Mouse (Mus musculus) neural tube, embryonic 15.5 days (tissue): Measurements from ENCODE around the gene Gja10. TPM values are rescaled to one million over a fixed set of nuclear protein-coding genes. Genes with fewer than 3 reads are reported as not detected.
A peak's percentile ranks its signal among the peaks of the same experiment; 100 is the strongest.

Source experiments
- ATAC-seq: fragments of 200-750 bp; cut with Nextera tagmentation; 2 replicates; pipeline ENCODE4 v1.8.0; 2017; ENCODE audit warnings: mild to moderate bottlenecking, moderate TSS enrichment, moderate library complexity; ENCODE audit not compliant: low FRiP score
- H3K27ac ChIP-seq: fragments of 300-500 bp; sonication (generic); replicated peaks from 2 replicates; pipeline ENCODE4 v1.5.1; 2015; ENCODE audit warnings: mild to moderate bottlenecking, inconsistent platforms
- H3K27me3 ChIP-seq: fragments of 300-500 bp; sonication (generic); replicated peaks from 2 replicates; pipeline ENCODE4 v1.6.1; 2015; ENCODE audit warnings: inconsistent platforms
- H3K36me3 ChIP-seq: fragments of 300-500 bp; sonication (generic); 2 replicates; pipeline ENCODE4 v1.6.1; 2015; ENCODE audit warnings: inconsistent platforms
- H3K4me1 ChIP-seq: fragments of 300-500 bp; sonication (generic); 2 replicates; pipeline ENCODE4 v1.6.1; 2015; ENCODE audit warnings: inconsistent platforms
- H3K4me2 ChIP-seq: fragments of 300-500 bp; sonication (generic); 2 replicates; pipeline ENCODE4 v1.6.1; 2015; ENCODE audit warnings: inconsistent platforms, mild to moderate bottlenecking, moderate library complexity
- H3K4me3 ChIP-seq: fragments of 300-500 bp; sonication (generic); replicated peaks from 2 replicates; pipeline ENCODE4 v1.5.1; 2015; ENCODE audit warnings: mild to moderate bottlenecking, inconsistent platforms
- H3K9ac ChIP-seq: fragments of 300-500 bp; sonication (generic); replicated peaks from 2 replicates; pipeline ENCODE4 v1.6.1; 2015; ENCODE audit warnings: mild to moderate bottlenecking, inconsistent platforms
- H3K9me3 ChIP-seq: fragments of 300-500 bp; sonication (generic); replicated peaks from 2 replicates; pipeline ENCODE4 v1.6.1; 2016; ENCODE audit warnings: inconsistent platforms
- WGBS: fragments of 180-500 bp; shearing (Covaris S2); methylation state at CpG from one replicate; pipeline ENCODE4 v1.1.7; 2015; ENCODE audit warnings: mixed read lengths; 5-methylcytosine and 5-hydroxymethylcytosine counted together
- polyA plus RNA-seq: library from polyadenylated mRNA; unstranded; fragments of >200 nt; fragmentation: Nextera tagmentation; extraction: Ambion mirVana; gene quantifications from 2 replicates; pipeline ENCODE4 v1.2.1, GENCODE M21; 2015

The Gja10 gene
- not detected in 2 replicates for polyA plus RNA-seq

DNA sequence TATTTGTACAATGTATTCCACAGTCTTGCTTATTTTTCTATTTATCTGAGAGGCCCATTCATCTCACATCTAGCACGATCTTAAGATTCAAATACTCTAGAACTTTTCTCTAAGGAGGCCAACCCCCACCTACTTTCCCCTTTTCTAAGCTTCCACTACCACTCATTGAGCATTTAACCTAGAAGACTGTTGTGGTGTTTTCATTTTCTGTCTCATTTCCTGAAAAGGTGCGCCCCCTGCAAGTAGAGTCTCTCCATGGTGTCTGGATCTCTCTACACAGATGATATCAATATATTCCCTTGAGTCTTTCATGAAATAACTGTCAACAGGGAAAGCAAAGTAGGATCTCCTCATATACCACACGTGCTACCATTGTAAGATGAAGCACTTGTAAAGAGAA, at the start of gene Gja10:
Gene Gja10, minus strand, starts transcription at position 101 of the 400 bp plus-strand sequence.
- H3K27ac ChIP-seq: no peak within 1 kb of the TSS
- H3K27me3 ChIP-seq: no peaks in the 10 kb centered on the region
- H3K36me3 ChIP-seq: no peaks in the 10 kb centered on the region
- 69% methylated on average over 3 of the region's 3 CpGs for WGBS
- ATAC-seq: no peak
- no peaks in the 10 kb centered on the region for H3K9me3 ChIP-seq
- H3K4me1 ChIP-seq: no peaks in the 10 kb centered on the region
- no peak within 1 kb of the TSS for H3K4me3 ChIP-seq
- no peak within 1 kb of the TSS for H3K4me2 ChIP-seq
- H3K9ac ChIP-seq: no peak within 1 kb of the TSS

GRCm38 (mm10) chr4:32651669-32652068, 49.1 kb upstream of the Gja10 start:
- Histone ChIP-seq H3K27ac (no peak overlapping the region), H3K4me2 (no peak overlapping the region), H3K4me3 (no peak overlapping the region), H3K4me1 (peaks cover 6% of the 10 kb centered on the region), H3K36me3 (peaks cover 28% of the 10 kb centered on the region), H3K9me3 (no peaks in the 10 kb centered on the region), H3K27me3 (no peaks in the 10 kb centered on the region), H3K9ac (no peak overlapping the region)
- WGBS: 90% methylated on average over 5 of the region's 5 CpGs
- no peak for ATAC-seq

DNA sequence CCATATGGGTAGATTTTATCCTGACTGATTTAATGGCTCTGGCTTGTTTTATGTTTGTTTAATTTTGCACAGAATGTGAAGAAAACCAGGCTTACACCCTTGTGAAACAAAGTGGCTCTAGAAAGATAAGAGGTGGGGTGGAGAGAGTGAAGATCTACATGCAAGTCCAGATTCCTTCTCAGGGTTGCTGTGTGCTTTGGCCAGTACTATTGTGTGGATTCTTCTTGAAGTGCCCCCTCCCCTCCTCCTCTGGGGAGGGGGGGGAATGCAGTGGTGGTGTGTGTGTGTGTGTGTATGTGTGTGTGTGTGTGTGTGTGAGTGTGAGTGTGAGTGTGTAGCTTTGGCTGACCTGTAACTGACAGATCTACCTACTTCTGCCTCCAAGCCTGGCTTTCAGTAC, 19.1 kb upstream of the Gja10 start:
- Histone ChIP-seq H3K9ac (no peak overlapping the region), H3K27ac (no peak overlapping the region)
- no peak for ATAC-seq

GRCm38 (mm10) chr4:32615034-32615881, 12.7 kb upstream of the Gja10 start, which contains the start of gene Casp8ap2:
Casp8ap2 (plus strand) TSS chr4:32615451.
- Histone ChIP-seq H3K9ac (peak within 1 kb of the TSS; percentile 66), H3K36me3 (no peaks in the 10 kb centered on the region), H3K9me3 (no peaks in the 10 kb centered on the region), H3K4me1 (peaks cover 20% of the 10 kb centered on the region), H3K4me2 (peak within 1 kb of the TSS; percentile 79), H3K27me3 (no peaks in the 10 kb centered on the region), H3K4me3 (peak within 1 kb of the TSS; percentile 76), H3K27ac (peak within 1 kb of the TSS; percentile 89)
- peak; percentile 98 for ATAC-seq
- under 1% methylated on average over 66 of the region's 67 CpGs for WGBS

More for the DNA sequence above, 19.1 kb upstream of the Gja10 start:
- Histone ChIP-seq H3K36me3 (no peaks in the 10 kb centered on the region), H3K27me3 (no peaks in the 10 kb centered on the region), H3K4me2 (no peak overlapping the region), H3K4me3 (no peak overlapping the region), H3K9me3 (no peaks in the 10 kb centered on the region), H3K4me1 (peaks cover 10% of the 10 kb centered on the region)

GRCm38 (mm10) chr4:32601135-32601534, 1.4 kb downstream of the Gja10 start:
- 27% methylated on average over 12 of the region's 12 CpGs for WGBS
- no peaks in the 10 kb centered on the region for H3K4me1 ChIP-seq
- no peak for ATAC-seq
- no peak overlapping the region for H3K4me3 ChIP-seq
- no peak overlapping the region for H3K9ac ChIP-seq
- H3K27me3 ChIP-seq: no peaks in the 10 kb centered on the region
- no peaks in the 10 kb centered on the region for H3K36me3 ChIP-seq
- H3K4me2 ChIP-seq: no peak overlapping the region
- H3K27ac ChIP-seq: no peak overlapping the region
- no peaks in the 10 kb centered on the region for H3K9me3 ChIP-seq

- WGBS: 91% methylated on average over 6 of the region's 6 CpGs
- Histone ChIP-seq H3K4me3 (no peak overlapping the region), H3K9ac (no peak overlapping the region), H3K4me1 (no peaks in the 10 kb centered on the region), H3K4me2 (no peak overlapping the region), H3K36me3 (no peaks in the 10 kb centered on the region), H3K27me3 (no peaks in the 10 kb centered on the region), H3K27ac (no peak overlapping the region), H3K9me3 (no peaks in the 10 kb centered on the region)
- ATAC-seq: no peak
Observed at GRCm38 (mm10) chr4:32588237-32588636, 14.3 kb downstream of the Gja10 start.

GRCm38 (mm10) chr4:32587543-32587942, 15.0 kb downstream of the Gja10 start:
- Histone ChIP-seq H3K27ac (no peak overlapping the region), H3K4me2 (no peak overlapping the region), H3K9ac (no peak overlapping the region), H3K36me3 (no peaks in the 10 kb centered on the region), H3K9me3 (no peaks in the 10 kb centered on the region), H3K27me3 (no peaks in the 10 kb centered on the region), H3K4me3 (no peak overlapping the region), H3K4me1 (no peaks in the 10 kb centered on the region)
- no peak for ATAC-seq
- 94% methylated on average over 5 of the region's 5 CpGs for WGBS

GRCm38 (mm10) chr4:32586596-32586995, 16.0 kb downstream of the Gja10 start:
- ATAC-seq: no peak

GRCm38 (mm10) chr4:32584181-32584580, 18.4 kb downstream of the Gja10 start:
- H3K9ac ChIP-seq: no peak overlapping the region
- 34% methylated on average over 6 of the region's 6 CpGs for WGBS
- no peaks in the 10 kb centered on the region for H3K27me3 ChIP-seq
- H3K9me3 ChIP-seq: no peaks in the 10 kb centered on the region
- no peak for ATAC-seq
- H3K36me3 ChIP-seq: peaks cover 9% of the 10 kb centered on the region
- H3K4me2 ChIP-seq: no peak overlapping the region
- no peaks in the 10 kb centered on the region for H3K4me1 ChIP-seq
- no peak overlapping the region for H3K4me3 ChIP-seq
- no peak overlapping the region for H3K27ac ChIP-seq

More at GRCm38 (mm10) chr4:32586596-32586995, 16.0 kb downstream of the Gja10 start:
- no peaks in the 10 kb centered on the region for H3K9me3 ChIP-seq
- H3K27ac ChIP-seq: no peak overlapping the region
- WGBS: 14% methylated on average over 9 of the region's 9 CpGs
- H3K4me1 ChIP-seq: no peaks in the 10 kb centered on the region
- H3K4me2 ChIP-seq: no peak overlapping the region
- H3K36me3 ChIP-seq: no peaks in the 10 kb centered on the region
- H3K4me3 ChIP-seq: no peak overlapping the region
- no peak overlapping the region for H3K9ac ChIP-seq
- H3K27me3 ChIP-seq: no peaks in the 10 kb centered on the region

DNA sequence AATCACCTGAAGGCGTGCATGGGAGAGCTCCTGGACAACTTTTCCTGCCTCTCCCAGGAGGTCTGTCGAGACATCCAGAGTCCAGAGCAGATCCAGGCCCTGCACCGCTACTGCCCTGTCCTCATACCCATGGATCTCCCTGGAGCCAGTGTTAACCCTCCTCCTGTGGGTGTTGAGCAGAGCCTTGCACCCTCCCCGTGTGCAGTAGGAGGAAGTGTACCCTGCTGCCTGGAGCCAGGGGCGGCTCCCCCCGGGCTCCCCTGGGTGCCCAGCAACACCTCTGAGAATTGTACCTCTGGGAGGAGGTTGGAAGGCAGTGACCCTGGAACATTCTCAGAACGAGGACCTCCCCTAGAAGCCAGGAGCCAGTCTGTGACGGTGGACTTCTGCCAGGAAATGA, 22.7 kb downstream of the Gja10 start:
- no peak overlapping the region for H3K9ac ChIP-seq
- no peak overlapping the region for H3K4me2 ChIP-seq
- H3K4me3 ChIP-seq: no peak overlapping the region
- ATAC-seq: no peak
- WGBS: 84% methylated on average over 8 of the region's 8 CpGs
- no peaks in the 10 kb centered on the region for H3K9me3 ChIP-seq
- H3K36me3 ChIP-seq: peaks cover 23% of the 10 kb centered on the region
- no peaks in the 10 kb centered on the region for H3K27me3 ChIP-seq
- H3K4me1 ChIP-seq: no peaks in the 10 kb centered on the region
- no peak overlapping the region for H3K27ac ChIP-seq

- Histone ChIP-seq H3K4me3 (no peak overlapping the region), H3K27me3 (no peaks in the 10 kb centered on the region), H3K36me3 (peaks cover 20% of the 10 kb centered on the region), H3K9ac (no peak overlapping the region), H3K4me2 (no peak overlapping the region), H3K27ac (no peak overlapping the region), H3K9me3 (no peaks in the 10 kb centered on the region), H3K4me1 (peaks cover 14% of the 10 kb centered on the region)
- 80% methylated on average over 9 of the region's 9 CpGs for WGBS
- ATAC-seq: no peak
Observed at GRCm38 (mm10) chr4:32575165-32575564, 27.4 kb downstream of the Gja10 start.

DNA sequence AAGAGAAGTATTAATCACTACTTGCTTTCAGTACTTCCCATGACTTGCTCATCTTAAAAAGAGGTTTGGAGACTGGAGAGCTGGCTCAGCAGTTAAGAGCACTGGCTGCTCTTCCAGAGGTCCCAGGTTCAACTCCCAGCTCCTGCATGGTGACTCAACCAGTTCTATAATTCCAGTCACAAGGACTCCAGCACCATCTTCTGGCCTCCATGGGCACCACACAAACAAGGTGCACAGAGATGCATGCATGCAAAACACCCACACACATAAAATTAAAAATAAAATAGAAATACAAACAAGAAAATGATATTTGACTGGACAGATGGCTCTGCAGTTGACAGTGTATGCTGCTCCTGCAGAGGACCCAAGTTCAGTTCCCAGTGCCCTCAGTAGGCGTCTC, 28.0 kb downstream of the Gja10 start:
- Histone ChIP-seq H3K27me3 (no peaks in the 10 kb centered on the region), H3K4me3 (no peak overlapping the region), H3K9ac (no peak overlapping the region), H3K4me2 (no peak overlapping the region), H3K4me1 (peaks cover 20% of the 10 kb centered on the region), H3K36me3 (peaks cover 17% of the 10 kb centered on the region; the same call in 1 of the 2 replicates), H3K27ac (no peak overlapping the region), H3K9me3 (no peaks in the 10 kb centered on the region)
- ATAC-seq: no peak
- 90% methylated on average over 1 of the region's 1 CpGs for WGBS
